Mouse (Mus musculus) midbrain, postnatal 0 days (tissue): ENCODE data around the gene Gnai2. TPM values are rescaled to one million over a fixed set of nuclear protein-coding genes. Genes with fewer than 3 reads are reported as not detected.

ENCODE experiments used
- ATAC-seq: fragments of 200-750 bp; cut with Nextera tagmentation; 2 replicates; pipeline ENCODE4 v1.8.0; 2017; ENCODE audit warnings: moderate number of reproducible peaks, mild to moderate bottlenecking, moderate TSS enrichment, moderate library complexity; ENCODE audit not compliant: low FRiP score
- DNase-seq: peaks from one replicate; pipeline ENCODE4 v3.0.0-alpha.2; 2015; ENCODE audit warnings: low spot score
- H3K27ac ChIP-seq: fragments of 300-500 bp; sonication (generic); 2 replicates; pipeline ENCODE4 v1.5.1; 2014; ENCODE audit warnings: low read depth, mild to moderate bottlenecking, low read length, mixed read lengths
- H3K27me3 ChIP-seq: fragments of 300-500 bp; sonication (generic); 2 replicates; pipeline ENCODE4 v1.6.1; 2014; ENCODE audit warnings: low read length, control low read depth, mixed read lengths; ENCODE audit not compliant: insufficient read depth
- H3K36me3 ChIP-seq: fragments of 300-500 bp; sonication (generic); 2 replicates; pipeline ENCODE4 v1.6.1; 2014; ENCODE audit warnings: low read length, control low read depth, mixed read lengths; ENCODE audit not compliant: insufficient read depth
- H3K4me1 ChIP-seq: fragments of 300-500 bp; sonication (generic); 2 replicates; pipeline ENCODE4 v1.6.1; 2014; ENCODE audit warnings: mild to moderate bottlenecking, control low read depth, antibody characterized with exemption, low read length, mixed read lengths; ENCODE audit not compliant: insufficient read depth
- H3K4me2 ChIP-seq: fragments of 300-500 bp; sonication (generic); 2 replicates; pipeline ENCODE4 v1.6.1; 2014; ENCODE audit warnings: low read depth, mild to moderate bottlenecking, low read length, mixed read lengths; ENCODE audit not compliant: poor library complexity, severe bottlenecking
- H3K4me3 ChIP-seq: fragments of 300-500 bp; sonication (generic); 2 replicates; pipeline ENCODE4 v1.5.1; 2014; ENCODE audit warnings: low read depth, mild to moderate bottlenecking, low read length, moderate library complexity
- H3K9ac ChIP-seq: fragments of 300-500 bp; sonication (generic); replicated peaks from 2 replicates; pipeline ENCODE4 v1.6.1; 2014; ENCODE audit warnings: mild to moderate bottlenecking, low read length, moderate library complexity, mixed read lengths; ENCODE audit not compliant: poor library complexity, severe bottlenecking
- H3K9me3 ChIP-seq: fragments of 300-500 bp; sonication (generic); 2 replicates; pipeline ENCODE4 v1.6.1; 2016; ENCODE audit warnings: low read length, control low read depth
- CTCF ChIP-seq: IDR thresholded peaks from 2 replicates; pipeline ENCODE4 v1.5.1; 2016; ENCODE audit warnings: antibody characterized with exemption, mild to moderate bottlenecking
- WGBS: fragments of 180-500 bp; shearing (Covaris S2); extraction: QIAGEN DNeasy Blood & Tissue Kit; methylation state at CpG from one replicate; pipeline ENCODE4 v1.1.7; 2014; 5-methylcytosine and 5-hydroxymethylcytosine counted together
- polyA plus RNA-seq: library from polyadenylated mRNA; unstranded; fragments of >200 nt; fragmentation: Nextera tagmentation; extraction: Ambion mirVana; gene quantifications from 2 replicates; pipeline ENCODE4 v1.2.1, GENCODE M21; 2015
- total RNA-seq: library from RNA; depleted of rRNA; stranded (reverse); fragments of >200 nt; gene quantifications from 2 replicates; pipeline ENCODE4 v1.2.3, GENCODE M21; 2014

The Gnai2 gene
- total and polyA plus RNA-seq, 2 experiments from 2014 or later = 241 to 264 TPM

- H3K4me1 ChIP-seq = peaks cover 49% of the 10 kb centered on the region
- H3K36me3 ChIP-seq = no peaks in the 10 kb centered on the region
- peak overlapping the region; percentile 95 for H3K27ac ChIP-seq
- H3K4me3 ChIP-seq = peak overlapping the region; percentile 80
- ATAC-seq (no peak), DNase-seq (peak; percentile 68)
- H3K9me3 ChIP-seq = no peaks in the 10 kb centered on the region
- no peaks in the 10 kb centered on the region for H3K27me3 ChIP-seq
- 13% methylated on average over 6 of the region's 6 CpGs for WGBS
- H3K4me2 ChIP-seq = peak overlapping the region; percentile 98
- TF ChIP-seq CTCF = no peak
- H3K9ac ChIP-seq = peak overlapping the region; percentile 87
Measured at GRCm38 (mm10) chr9:107632478-107632877, 2.7 kb downstream of the Gnai2 start.

- DNase-seq = no peak
- H3K4me2 ChIP-seq = peak overlapping the region; percentile 98
- TF ChIP-seq CTCF = no peak
- H3K9ac ChIP-seq = peak overlapping the region; percentile 87; the same call in 1 of the 2 replicates
- peak overlapping the region; percentile 95 for H3K27ac ChIP-seq
- ATAC-seq = no peak
- 60% methylated on average over 8 of the region's 8 CpGs for WGBS
- H3K27me3 ChIP-seq = no peaks in the 10 kb centered on the region
- H3K4me3 ChIP-seq = peak overlapping the region; percentile 80; the same call in 1 of the 2 replicates
- H3K9me3 ChIP-seq = no peaks in the 10 kb centered on the region
- H3K4me1 ChIP-seq = peaks cover 51% of the 10 kb centered on the region
- no peaks in the 10 kb centered on the region for H3K36me3 ChIP-seq
Measured at GRCm38 (mm10) chr9:107631861-107632260, 3.3 kb downstream of the Gnai2 start.

GRCm38 (mm10) chr9:107631311-107631826 lies 3.8 kb downstream of the Gnai2 start:
- Histone ChIP-seq H3K9ac (no peak overlapping the region), H3K4me3 (peak overlapping the region; percentile 80; the same call in 1 of the 2 replicates), H3K4me1 (peaks cover 55% of the 10 kb centered on the region), H3K36me3 (no peaks in the 10 kb centered on the region), H3K9me3 (no peaks in the 10 kb centered on the region), H3K27ac (peak overlapping the region; percentile 95), H3K27me3 (no peaks in the 10 kb centered on the region), H3K4me2 (peak overlapping the region; percentile 98; the same call in 1 of the 2 replicates)
- ATAC-seq (no peak), DNase-seq (no peak)
- 20% methylated on average over 9 of the region's 9 CpGs for WGBS
- TF ChIP-seq CTCF = no peak

GRCm38 (mm10) chr9:107630576-107630975 lies 4.6 kb downstream of the Gnai2 start:
- Histone ChIP-seq H3K27me3 (no peaks in the 10 kb centered on the region), H3K9me3 (no peaks in the 10 kb centered on the region), H3K27ac (peak overlapping the region; percentile 95), H3K4me2 (peak overlapping the region; percentile 34), H3K4me1 (peaks cover 56% of the 10 kb centered on the region), H3K36me3 (no peaks in the 10 kb centered on the region), H3K4me3 (no peak overlapping the region), H3K9ac (peak overlapping the region; percentile 42; the same call in 1 of the 2 replicates)
- peak; percentile 84 for DNase-seq
- ATAC-seq = peak; percentile 11; the same call in 1 of the 2 replicates
- WGBS = 7% methylated on average over 4 of the region's 4 CpGs
- no peak for TF ChIP-seq CTCF

- Histone ChIP-seq H3K36me3 (peaks cover 5% of the 10 kb centered on the region; the same call in 1 of the 2 replicates), H3K9me3 (no peaks in the 10 kb centered on the region), H3K4me3 (no peak overlapping the region), H3K27me3 (no peaks in the 10 kb centered on the region), H3K4me1 (peaks cover 56% of the 10 kb centered on the region), H3K4me2 (peak overlapping the region; percentile 34), H3K27ac (peak overlapping the region; percentile 95), H3K9ac (peak overlapping the region; percentile 42; the same call in 1 of the 2 replicates)
- WGBS = 8% methylated on average over 14 of the region's 14 CpGs
- ATAC-seq = 0 out of 2 replicates have a peak, but pooled peaks have one; percentile 5
- DNase-seq = peak; percentile 67
- no peak for TF ChIP-seq CTCF
Measured at GRCm38 (mm10) chr9:107629901-107630425, 5.2 kb downstream of the Gnai2 start.

- no peak for TF ChIP-seq CTCF
- no peak for DNase-seq
- Histone ChIP-seq H3K4me2 (peak overlapping the region; percentile 34; the same call in 1 of the 2 replicates), H3K4me1 (peaks cover 56% of the 10 kb centered on the region), H3K9ac (no peak overlapping the region), H3K4me3 (no peak overlapping the region), H3K36me3 (peaks cover 7% of the 10 kb centered on the region; the same call in 1 of the 2 replicates), H3K27ac (peak overlapping the region; percentile 95), H3K9me3 (no peaks in the 10 kb centered on the region), H3K27me3 (no peaks in the 10 kb centered on the region)
- no peak for ATAC-seq
- 29% methylated on average over 4 of the region's 4 CpGs for WGBS
Measured at GRCm38 (mm10) chr9:107629411-107629730, 5.8 kb downstream of the Gnai2 start.
